Mouse (Mus musculus) thymus, postnatal 25 days (tissue): ENCODE results near the gene Prr14.
A peak's percentile ranks its signal among the peaks of the same experiment; 100 is the strongest.
"Not testable (repeated sequence)": the region's sequence is repeated elsewhere in the genome, so short reads cannot be mapped to it uniquely, and the experiment has no call there.

ENCODE experiments used
- DNase-seq: peaks from one replicate; pipeline ENCODE4 v3.0.0; 2022

Gene Prr14

DNA sequence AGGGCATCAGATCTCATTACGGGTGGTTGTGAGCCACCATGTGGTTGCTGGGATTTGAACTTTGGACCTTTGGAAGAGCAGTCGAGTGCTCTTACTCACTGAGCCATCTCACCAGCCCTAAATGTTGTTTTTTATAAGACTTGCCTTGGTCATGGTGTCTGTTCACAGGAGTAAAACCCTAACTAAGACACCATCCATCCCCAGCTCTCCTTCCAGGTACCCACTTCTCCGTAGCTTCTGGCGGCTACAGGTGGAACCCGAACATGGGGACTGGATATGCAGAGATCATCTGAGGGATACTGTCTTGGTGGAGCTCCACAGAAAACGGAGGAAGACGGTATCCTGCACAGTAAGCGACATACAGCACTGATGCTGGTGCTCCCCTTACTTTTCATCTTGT is at the start of gene Prr14:
Gene Prr14, plus strand, starts transcription at position 301 of the 400 bp plus-strand sequence.
- DNase-seq, result not testable (repeated sequence)

DNA sequence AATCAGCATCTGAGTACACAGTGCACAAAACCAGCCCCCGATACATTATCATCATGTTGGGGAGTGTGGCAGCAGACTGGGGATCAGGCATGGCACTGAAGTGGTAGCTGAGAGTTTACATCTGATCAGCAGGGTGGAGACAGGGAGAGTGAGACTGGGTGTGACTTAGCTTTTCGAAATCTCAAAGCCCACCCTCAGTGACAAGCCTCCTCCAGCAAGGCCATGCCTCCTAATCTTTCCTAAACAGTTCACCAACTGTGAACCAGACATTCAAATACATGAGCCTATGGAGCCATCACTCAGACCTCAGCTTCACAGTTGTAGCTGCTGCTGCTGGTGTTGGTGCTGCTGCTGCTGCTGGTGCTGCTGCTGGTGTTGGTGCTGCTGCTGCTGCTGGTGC is 48.0 kb upstream of the Prr14 start:
- no peak for DNase-seq

DNA sequence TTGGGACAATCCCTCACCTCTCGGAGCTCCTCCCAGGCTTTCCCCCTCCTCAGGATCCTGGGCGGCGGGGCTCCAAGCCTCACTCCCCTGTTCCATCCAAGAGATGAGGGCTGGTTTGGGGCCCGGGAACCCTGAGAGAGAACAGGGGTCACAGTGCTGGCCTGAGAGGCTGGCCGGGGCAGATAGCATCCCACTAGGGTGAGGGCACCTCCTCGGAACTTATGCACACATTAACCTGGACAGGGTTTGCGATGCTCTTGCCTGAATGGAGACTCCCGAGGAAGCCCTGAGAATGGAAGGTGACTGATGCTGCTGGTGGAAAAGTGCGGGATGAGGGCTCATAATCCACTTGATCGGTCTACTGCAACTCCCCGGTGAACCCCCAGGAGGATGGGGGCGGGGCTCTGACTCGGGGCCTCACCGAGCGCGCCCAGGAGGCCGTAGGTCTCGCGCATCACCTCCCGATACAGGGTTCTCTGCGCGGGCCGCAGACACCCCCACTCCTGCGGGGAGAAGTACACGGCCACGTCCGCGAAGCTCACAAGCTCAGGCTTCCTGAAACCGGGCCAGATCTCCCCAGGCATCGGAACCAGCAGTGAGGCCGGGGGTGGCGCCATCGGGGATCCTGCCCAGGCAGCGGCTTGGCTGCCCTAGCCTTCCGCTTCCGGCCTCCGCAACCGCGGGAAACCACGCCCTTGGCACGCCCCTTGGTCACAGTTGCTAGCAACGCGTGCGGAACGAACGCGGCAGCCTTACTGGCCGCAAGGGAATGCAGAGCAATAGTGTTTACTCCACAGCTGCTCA is 37.8 kb upstream of the Prr14 start, which contains the start of gene Zfp688:
Gene Zfp688, minus strand, starts transcription at position 681 of the 804 bp plus-strand sequence.
- peak; percentile 97 for DNase-seq

GRCm38 (mm10) chr7:127422247-127422646 is 37.2 kb upstream of the Prr14 start:
- DNase-seq, result no peak

GRCm38 (mm10) chr7:127425291-127425690 is 34.1 kb upstream of the Prr14 start:
- no peak for DNase-seq

GRCm38 (mm10) chr7:127425911-127426310 is 33.5 kb upstream of the Prr14 start:
- no peak for DNase-seq

- no peak for DNase-seq
Observed at GRCm38 (mm10) chr7:127426354-127426753, 33.1 kb upstream of the Prr14 start.

- no peak for DNase-seq
Observed at GRCm38 (mm10) chr7:127435206-127435605, 24.2 kb upstream of the Prr14 start.

- DNase-seq, result peak; percentile 47
Observed at GRCm38 (mm10) chr7:127437724-127438123, 21.7 kb upstream of the Prr14 start.

- DNase-seq, result no peak
Observed at GRCm38 (mm10) chr7:127443976-127444375, 15.4 kb upstream of the Prr14 start.

DNA sequence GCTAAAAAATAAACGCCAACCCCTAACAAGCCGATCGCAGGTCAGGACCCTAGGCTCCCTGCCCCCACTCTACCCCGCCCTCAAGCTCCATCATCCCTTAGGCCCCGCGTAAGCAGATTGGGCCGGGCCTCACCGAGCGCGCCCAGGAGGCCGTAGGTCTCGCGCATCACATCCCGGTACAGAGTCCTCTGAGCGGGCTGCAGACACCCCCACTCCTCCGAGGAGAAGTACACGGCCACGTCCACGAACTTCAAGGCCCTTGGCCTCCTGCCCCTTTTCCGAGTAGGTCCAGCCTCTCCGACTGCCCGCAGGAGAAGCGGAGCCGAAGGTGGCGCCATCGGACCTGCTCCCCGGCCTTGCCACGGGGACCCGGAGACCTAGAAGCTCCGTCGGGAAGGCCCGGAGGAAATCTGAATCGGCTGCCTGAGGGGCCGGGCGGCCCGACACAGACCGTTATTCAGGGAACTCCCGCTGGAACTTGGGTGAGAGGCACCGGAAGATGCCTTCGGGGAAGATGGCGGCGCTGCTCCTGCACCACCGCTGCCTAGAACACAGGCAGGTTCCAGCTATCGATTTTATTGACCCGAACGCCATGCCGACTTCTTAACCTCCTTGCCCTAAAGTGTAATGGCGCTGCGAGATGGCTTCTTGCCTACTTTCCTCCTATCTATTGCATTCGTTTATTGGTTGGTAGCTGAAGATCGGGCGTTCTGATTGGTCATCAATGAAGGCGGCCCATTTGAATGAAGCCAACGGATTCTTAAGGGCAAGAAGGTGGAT is 10.7 kb upstream of the Prr14 start, which contains the start of gene Zfp689:
Gene Zfp689, minus strand, starts transcription at position 638 of the 780 bp plus-strand sequence.
- DNase-seq, result peak; percentile 94

DNA sequence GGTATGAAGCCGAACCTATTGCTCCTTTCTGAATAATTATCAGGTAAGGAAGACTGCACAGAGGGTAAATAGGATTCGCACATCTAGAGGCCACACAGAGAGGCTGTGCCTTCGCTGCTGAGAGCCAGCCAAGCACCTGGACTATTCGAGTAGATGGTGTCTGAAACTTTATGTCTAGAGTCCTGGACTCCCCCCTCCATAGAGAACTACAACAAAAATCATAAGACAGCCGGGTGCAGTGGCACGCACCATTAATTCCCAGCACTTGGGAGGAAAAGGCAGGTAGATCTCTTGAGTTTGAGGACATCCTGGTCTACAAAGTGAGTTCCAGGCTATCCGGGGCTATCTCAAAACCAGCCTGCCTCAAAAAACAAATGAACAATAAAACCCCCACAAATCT is 9.4 kb upstream of the Prr14 start:
- no peak for DNase-seq

GRCm38 (mm10) chr7:127453056-127453455 is 6.4 kb upstream of the Prr14 start:
- no peak for DNase-seq

DNA sequence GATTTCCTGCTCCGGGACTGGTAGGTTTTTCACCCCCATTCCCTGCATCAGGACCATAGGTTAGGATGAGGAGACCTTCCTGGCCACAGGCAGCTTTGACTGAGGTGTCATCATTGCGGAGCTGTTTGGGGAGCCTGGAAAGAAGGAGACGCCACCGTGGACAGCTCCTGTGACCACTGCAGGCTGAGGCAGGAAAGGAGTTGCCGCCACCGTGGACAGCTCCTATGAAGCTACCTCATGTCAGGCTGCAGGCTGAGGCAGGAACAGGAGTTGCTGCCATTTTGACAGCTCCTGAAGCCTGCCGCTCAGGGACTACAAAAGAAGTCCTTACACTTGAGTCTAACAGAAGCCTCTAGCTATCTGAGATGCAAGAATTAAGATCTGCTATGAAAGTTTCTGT is 4.5 kb upstream of the Prr14 start:
- no peak for DNase-seq

- not testable (repeated sequence) for DNase-seq
Observed at GRCm38 (mm10) chr7:127458371-127459122, 864 bp upstream of the Prr14 start.

DNA sequence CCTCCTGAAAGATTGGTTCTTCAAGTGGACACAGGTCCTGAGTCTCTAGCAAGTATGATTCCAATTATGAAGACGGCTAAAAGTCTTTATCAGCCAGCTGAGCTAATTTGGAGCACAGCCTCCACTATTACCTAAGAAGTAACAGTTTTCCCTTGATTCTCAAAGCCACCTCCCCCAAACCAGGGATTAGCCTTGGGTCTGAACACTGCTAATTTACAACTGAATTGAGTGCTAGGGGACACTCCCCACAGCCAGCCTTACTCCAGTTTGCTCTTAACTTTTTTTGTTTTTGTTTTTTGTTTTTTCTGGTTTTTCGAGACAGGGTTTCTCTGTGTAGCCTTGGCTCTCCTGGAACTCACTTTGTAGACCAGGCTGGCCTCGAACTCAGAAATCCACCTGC is 5.8 kb downstream of the Prr14 start:
- no peak for DNase-seq

DNA sequence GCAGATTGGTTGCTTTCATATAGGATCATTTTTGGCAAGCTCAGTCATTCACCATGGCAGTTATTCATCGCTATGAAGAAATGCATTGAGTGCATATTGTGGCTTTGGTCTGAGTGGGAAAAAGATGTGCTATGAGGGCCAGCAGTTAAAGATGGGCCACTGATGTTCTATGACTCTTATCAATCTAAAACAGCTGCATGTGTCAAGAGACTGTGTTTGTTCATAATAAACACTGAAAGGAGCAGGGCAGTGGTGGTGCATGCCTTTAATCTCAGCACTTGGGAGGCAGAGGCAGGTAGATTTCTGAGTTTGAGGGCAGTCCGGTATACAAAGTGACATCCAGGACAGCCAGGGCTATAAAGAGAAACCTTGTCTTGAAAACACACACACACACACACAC is 6.3 kb downstream of the Prr14 start:
- not testable (repeated sequence) for DNase-seq

- no peak for DNase-seq
Observed at GRCm38 (mm10) chr7:127466606-127467005, 7.2 kb downstream of the Prr14 start.

DNA sequence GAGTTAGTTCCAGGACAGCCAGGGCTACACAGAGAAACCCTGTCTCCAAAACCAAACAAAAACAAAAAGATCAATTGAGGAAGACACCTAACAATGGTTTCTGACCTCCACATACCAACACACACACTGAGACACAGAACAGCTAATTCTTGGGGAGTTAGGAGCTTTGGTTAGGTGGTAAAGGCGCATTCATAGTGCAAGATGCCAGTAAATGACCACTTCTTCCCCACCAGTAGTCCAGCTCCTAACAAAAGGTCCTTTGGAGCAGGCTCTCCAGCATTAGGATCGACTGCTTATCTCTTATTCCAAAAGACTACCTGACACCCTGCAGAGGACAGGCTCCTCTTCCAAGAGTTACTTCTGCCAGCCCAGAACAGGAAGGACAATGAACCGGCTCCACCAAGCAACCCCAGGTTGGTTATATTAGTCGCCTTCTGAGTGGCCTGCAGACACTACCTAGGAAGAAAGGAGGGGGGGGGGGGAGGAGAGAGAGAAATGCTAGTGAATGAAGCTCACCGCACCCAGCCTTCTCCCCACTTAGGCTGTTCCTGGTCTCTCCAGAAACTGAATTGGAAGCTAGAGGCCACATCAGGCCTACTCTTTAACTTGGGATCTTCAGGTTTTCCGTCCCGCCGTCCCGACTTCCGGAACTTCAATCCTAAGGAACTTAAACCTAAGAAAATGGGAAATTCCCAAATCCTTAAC is 10.8 kb downstream of the Prr14 start:
- DNase-seq, result peak; percentile 23

DNA sequence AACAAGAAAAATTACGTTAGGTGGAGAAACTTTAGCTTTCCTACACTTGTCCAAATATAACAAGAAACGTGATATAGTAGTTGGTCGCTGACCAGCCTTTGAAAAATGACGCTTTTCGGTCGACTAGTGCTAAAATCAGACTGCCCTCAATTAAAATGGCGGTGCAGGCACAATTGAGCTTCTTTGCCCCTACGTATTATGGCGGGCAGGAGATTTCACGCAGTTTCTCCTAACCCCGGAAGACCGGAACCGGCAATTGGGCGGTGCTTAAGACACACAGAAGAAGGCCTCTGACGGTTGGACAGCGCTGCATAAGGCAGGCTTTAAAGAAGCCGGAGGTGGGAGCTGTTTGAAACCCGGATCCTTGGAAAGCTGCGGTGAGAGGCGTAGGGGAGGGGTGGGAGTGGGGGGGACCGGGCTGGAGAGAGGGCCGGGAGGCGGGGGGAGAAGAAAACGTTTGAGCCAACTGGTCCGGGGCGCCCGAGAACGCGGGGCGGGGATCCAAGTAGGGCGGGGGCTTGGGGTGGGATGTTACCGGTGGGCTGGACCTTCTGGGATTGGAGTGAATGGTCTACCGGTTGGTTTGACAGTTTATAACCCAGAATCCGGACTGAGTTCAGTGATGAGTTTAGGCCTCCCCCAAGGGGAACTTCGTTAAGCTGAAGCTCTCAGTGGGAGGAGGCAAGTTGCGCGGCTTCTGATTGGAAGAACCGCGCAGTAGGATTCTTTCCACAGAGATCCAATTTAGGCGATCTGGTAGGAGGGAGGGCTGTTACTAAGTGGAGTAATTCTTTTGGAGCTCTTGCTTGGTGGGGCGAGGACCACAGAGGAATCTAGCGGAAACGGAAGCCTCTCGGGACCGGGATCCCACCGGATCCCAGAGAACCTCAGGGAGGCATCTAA is 11.6 kb downstream of the Prr14 start:
- peak; percentile 88 for DNase-seq

DNA sequence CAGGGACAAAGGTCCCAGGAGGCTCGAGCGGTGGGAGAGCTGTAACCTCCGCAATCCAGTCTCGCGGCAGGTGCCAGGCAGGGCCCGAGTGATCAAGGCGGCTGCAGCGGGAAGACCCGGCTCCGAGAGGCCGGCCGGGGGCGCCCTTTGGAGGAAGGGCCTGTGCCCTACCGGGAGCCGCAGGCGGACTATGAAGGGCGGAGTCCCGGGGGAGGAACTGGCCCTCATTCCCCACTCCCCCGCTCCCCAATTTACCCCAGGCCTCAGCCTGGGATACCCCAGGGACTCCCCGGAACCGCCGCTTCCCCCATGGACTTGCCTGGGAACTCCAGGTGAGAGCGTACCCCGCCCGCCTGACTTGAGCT is 12.2 kb downstream of the Prr14 start:
- peak; percentile 60 for DNase-seq
